Mouse (Mus musculus): ENCODE data around the gene Edc4.

Gene Edc4

GRCm38 (mm10) chr8:105866364-105867029 is 14.2 kb upstream of the Edc4 start:
- in situ Hi-C loops (cut with MseI, MboI): no loop called here

- in situ Hi-C loops (cut with MseI, MboI): no loop called here
Measured at GRCm38 (mm10) chr8:105874301-105874700, 6.4 kb upstream of the Edc4 start.

- in situ Hi-C loops (cut with MseI, MboI): no loop called here
Measured at GRCm38 (mm10) chr8:105889756-105890465, 9.2 kb downstream of the Edc4 start.

- in situ Hi-C loops (cut with MseI, MboI): no loop called here
Measured at GRCm38 (mm10) chr8:105890870-105891269, 10.2 kb downstream of the Edc4 start.

- in situ Hi-C loops (cut with MseI, MboI): no loop called here
Measured at GRCm38 (mm10) chr8:105892432-105892831, 11.8 kb downstream of the Edc4 start.

GRCm38 (mm10) chr8:105893339-105893738 is 12.7 kb downstream of the Edc4 start, which contains the start of gene Nrn1l:
Gene Nrn1l (plus strand): TSS chr8:105893567.
- in situ Hi-C loops (cut with MseI, MboI): no loop called here

- in situ Hi-C loops (cut with MseI, MboI): no loop called here
Measured at GRCm38 (mm10) chr8:105897801-105898480, 17.3 kb downstream of the Edc4 start.

- in situ Hi-C loops (cut with MseI, MboI): no loop called here
Measured at GRCm38 (mm10) chr8:105900180-105900940, 19.7 kb downstream of the Edc4 start, which contains the start of gene Pskh1. Gene Pskh1 (plus strand): TSS chr8:105900441.

GRCm38 (mm10) chr8:105900941-105901616 is 20.4 kb downstream of the Edc4 start:
- in situ Hi-C loops (cut with MseI, MboI): no loop called here

GRCm38 (mm10) chr8:105919390-105919789 is 38.7 kb downstream of the Edc4 start:
- in situ Hi-C loops (cut with MseI, MboI): no loop called here

GRCm38 (mm10) chr8:105925123-105925522 is 44.4 kb downstream of the Edc4 start:
- in situ Hi-C loops (cut with MseI, MboI): no loop called here

- in situ Hi-C loops (cut with MseI, MboI): no loop called here
Measured at GRCm38 (mm10) chr8:105930602-105931001, 49.9 kb downstream of the Edc4 start.

GRCm38 (mm10) chr8:105931271-105931670 is 50.6 kb downstream of the Edc4 start:
- in situ Hi-C loops (cut with MseI, MboI): no loop called here

GRCm38 (mm10) chr8:105932525-105932924 is 51.8 kb downstream of the Edc4 start:
- in situ Hi-C loops (cut with MseI, MboI): no loop called here

- in situ Hi-C loops (cut with MseI, MboI): no loop called here
Measured at GRCm38 (mm10) chr8:105933762-105934161, 53.1 kb downstream of the Edc4 start, which contains the start of gene Ctrl. Gene Ctrl (minus strand): TSS chr8:105933862.

GRCm38 (mm10) chr8:105935105-105935504 is 54.4 kb downstream of the Edc4 start:
- in situ Hi-C loops (cut with MseI, MboI): no loop called here

GRCm38 (mm10) chr8:105935863-105936603 is 55.4 kb downstream of the Edc4 start:
- in situ Hi-C loops (cut with MseI, MboI): no loop called here

- in situ Hi-C loops (cut with MseI, MboI): no loop called here
Measured at GRCm38 (mm10) chr8:105936866-105937475, 56.3 kb downstream of the Edc4 start.

GRCm38 (mm10) chr8:105937496-105938305 is 57.0 kb downstream of the Edc4 start:
- in situ Hi-C loops (cut with MseI, MboI): no loop called here

Data from mouse trophoblast stem cell (cell line).